In the genomic region with DNA sequence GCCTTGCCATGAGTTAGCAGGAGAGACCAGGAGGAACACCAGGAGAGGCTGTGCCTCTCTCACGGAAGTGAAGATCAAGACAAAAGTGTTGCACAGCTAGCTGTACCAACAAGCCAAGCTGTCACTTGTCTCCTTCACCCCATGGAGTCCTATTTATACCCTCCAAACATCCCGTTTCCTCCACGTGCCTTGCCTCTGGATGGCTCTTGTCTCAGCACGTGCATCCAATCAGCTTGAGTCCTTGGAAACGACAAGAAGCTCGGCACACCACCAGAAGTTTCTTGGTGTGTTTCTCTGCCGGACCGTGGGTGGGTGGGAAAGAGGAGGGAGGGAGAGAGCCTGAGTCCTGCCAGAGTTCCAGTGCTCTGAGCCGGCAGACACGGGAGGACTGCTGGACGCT, we compare ENCODE assay signal across 1 mouse cellular context.
TF ChIP-seq lines count a peak whose summit lies in the region.

No protein-coding gene starts in this region.

TF ChIP-seq in MEL, 35 proteins besides CTCF, POLR2A, EP300 and RAD21 (continued from another document):
- TF ChIP-seq BHLHE40 (IDR thresholded peaks at IDR 0.05; ENCODE audit: borderline replicate concordance, low read depth, low read length) (peak; percentile 97), ETS1 (IDR thresholded peaks at IDR 0.05; ENCODE audit: low read depth, low read length) (peak; percentile 33; the same call in 1 of the 2 replicates), GATA1 (IDR thresholded peaks at IDR 0.05; ENCODE audit: low read depth, low read length) (no peak), MXI1 (IDR thresholded peaks at IDR 0.05; ENCODE audit: low read depth, low read length) (peak; percentile 97), USF2 (IDR thresholded peaks at IDR 0.05; ENCODE audit: borderline replicate concordance in 1 of 2, insufficient read depth in 1 of 2, low read depth in 1 of 2, low read length in 2 of 2) (no peak), TCF12 (IDR thresholded peaks at IDR 0.05; ENCODE audit: low read depth, low read length) (no peak), MAZ (IDR thresholded peaks at IDR 0.05; ENCODE audit: low read depth, low read length) (no peak), E2F4 (IDR thresholded peaks at IDR 0.05; ENCODE audit: borderline replicate concordance, low read depth, low read length) (no peak), MYC (IDR thresholded peaks at IDR 0.05; ENCODE audit: low read depth, low read length) (peak; percentile 88), KAT2A (conservative IDR thresholded peaks at IDR 0.05; ENCODE audit: low read depth, low read length) (no peak), MAX (IDR thresholded peaks at IDR 0.05; ENCODE audit: low read length) (peak; percentile 96), CHD1 (IDR thresholded peaks at IDR 0.05; ENCODE audit: low read depth, low read length) (no peak), MEF2A (IDR thresholded peaks at IDR 0.05; ENCODE audit: extremely low read depth, insufficient replicate concordance, low read depth, low read length, poor library complexity, severe bottlenecking) (no peak), NELFE (IDR thresholded peaks at IDR 0.05; ENCODE audit: low read depth, low read length) (no peak; the same call in 1 of the 2 replicates), UBTF (IDR thresholded peaks at IDR 0.05; ENCODE audit: borderline replicate concordance, insufficient read depth, low read depth, low read length) (no peak)
TF ChIP-seq in MEL: peak in this region for 10.
